Mouse (Mus musculus) cerebral cortex, adult 2 months (tissue): ENCODE measurements around the gene Gm2696.

Experiments
- whole genome bisulfite sequencing: fragments of 180-500 bp; shearing (Covaris S2); methylation state at CpG from one replicate; pipeline ENCODE4 v1.1.7; 2018; 5-methylcytosine and 5-hydroxymethylcytosine counted together

Gm2696 gene

DNA sequence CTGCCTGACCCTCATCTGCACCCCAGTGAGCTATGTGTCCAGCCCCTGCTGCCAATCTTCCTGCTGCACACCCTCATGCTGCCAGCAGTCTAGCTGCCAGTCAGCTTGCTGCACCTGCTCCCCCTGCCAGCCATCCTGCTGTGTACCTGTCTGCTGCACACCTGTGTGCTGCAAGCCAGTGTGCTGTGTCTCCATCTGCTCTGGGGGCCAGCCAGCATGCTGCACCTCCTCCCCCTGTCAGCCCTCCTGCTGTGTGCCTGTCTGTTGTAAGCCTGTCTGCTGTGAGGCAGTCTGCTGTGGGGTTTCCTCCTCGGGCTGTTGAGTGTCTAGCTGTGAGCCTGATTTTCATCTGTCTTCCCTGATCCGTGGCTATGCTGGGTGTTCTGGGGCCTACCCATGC is 32.5 kb downstream of the Gm2696 start:
- WGBS: 43% methylated on average over 2 of the region's 2 CpGs

DNA sequence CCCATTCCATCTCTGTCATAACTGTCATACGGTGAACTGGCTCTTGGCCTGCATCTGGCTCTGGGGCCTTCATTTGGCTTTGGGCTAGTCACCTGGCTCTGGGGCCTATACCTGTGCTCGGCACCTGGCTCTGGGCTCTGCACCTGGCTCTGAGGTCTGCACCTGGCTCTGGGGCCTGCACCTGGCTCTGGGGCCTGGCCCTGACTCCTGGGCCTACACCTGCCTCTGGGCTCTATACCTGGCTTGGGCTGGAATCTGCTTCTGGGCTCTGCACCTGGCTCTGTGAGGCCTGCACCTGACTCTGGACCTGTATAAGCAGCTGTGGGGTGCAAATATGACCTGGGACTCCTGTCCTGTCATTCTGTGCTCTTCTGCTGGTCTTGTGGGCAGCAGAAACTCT is 33.1 kb downstream of the Gm2696 start:
- 86% methylated on average over 2 of the region's 2 CpGs for WGBS

DNA sequence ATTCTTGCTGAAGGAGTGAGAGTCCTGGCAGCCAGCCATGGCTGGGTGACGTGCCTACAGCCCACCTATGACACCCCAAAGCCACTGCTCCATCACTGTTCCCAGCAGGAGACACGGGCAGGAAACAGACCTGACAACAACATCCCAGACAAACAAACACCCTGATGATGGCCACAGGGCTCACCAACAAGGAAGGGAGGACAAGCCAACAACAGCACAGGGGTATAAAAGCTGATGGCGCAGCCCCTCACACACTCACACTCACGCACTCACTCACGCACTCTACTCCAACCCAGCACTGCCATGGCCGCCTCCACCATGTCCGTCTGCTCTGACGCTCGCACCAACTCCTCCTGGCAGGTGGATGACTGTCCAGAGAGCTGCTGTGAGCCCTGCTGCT is 38.1 kb downstream of the Gm2696 start, which contains the start of gene Gm10318:
Gene Gm10318, plus strand, starts transcription at position 301 of the 400 bp plus-strand sequence.
- 67% methylated on average over 9 of the region's 9 CpGs for WGBS

DNA sequence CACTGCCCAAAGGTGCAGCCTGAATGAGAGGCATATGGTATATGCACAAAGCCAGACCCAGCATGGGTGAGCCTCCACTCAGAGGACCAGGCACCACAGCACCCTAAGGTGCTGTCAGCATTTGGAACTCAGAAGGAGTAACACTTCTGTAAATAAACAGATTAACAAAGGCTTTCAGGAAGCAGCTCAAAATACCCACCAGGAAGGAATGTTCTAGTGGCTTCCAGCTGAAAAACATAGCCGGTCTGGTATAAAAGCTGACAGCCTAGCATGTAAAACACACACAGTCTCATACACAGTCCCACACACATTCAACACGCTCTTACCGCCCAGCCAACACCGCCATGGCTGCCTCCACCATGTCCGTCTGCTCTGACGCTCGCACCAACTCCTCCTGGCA is 47.2 kb downstream of the Gm2696 start, which contains the start of gene Gm3285:
Gene Gm3285, plus strand, starts transcription at position 301 of the 400 bp plus-strand sequence.
- 49% methylated on average over 7 of the region's 7 CpGs for WGBS

DNA sequence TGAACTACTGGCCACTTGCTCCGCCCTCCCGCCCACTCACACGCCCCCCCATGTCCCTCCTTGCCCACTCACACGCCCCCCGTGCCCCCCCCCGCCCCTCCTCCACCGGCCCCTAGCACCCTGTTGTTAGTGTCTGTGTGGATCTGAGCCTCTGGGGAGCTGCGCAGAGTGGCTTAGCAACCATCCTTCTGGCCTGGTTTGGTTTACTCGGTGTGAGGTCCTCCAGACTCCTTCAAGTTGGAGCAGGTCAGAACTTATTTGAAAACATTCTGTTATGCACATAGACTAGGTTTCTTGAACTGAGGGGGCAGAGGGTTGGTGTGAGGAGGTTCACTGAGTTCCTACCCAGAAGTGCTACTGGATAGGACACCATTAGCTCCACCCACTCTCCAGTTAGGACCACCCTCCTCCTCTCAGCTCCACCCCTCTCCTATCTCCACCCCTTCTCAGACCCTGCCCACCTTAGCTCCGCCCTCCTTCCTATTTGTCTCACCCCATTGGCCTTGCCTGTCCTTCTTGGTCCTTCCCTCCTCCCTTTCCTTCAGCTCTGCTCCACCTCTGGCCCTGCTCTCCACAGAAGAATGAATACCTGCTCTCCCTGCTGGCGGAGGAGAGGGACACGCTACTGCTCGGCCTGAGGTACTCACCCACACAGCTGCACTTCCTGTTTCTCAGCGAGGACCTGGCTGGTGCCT is 49.7 kb downstream of the Gm2696 start:
- 44% methylated on average over 14 of the region's 14 CpGs for WGBS

DNA sequence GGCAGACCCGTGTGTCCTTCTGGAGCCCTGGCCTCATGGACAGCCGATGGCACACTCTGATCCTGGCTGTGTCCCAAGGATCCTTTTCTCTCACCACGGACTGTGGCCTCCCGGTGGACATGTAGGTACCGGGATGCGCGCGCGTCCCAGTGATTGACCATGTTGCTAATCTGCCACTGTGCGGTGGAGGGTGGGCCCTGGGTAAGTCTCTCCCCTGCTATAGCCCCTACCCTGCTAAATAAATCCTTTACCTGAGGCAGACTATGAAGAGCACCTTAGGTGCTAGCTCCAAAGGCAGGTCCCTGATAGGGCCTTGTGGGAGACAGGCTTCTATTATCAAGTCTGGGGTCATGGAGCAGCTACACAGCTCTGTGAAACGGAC is 50.3 kb downstream of the Gm2696 start:
- 61% methylated on average over 11 of the region's 11 CpGs for WGBS

DNA sequence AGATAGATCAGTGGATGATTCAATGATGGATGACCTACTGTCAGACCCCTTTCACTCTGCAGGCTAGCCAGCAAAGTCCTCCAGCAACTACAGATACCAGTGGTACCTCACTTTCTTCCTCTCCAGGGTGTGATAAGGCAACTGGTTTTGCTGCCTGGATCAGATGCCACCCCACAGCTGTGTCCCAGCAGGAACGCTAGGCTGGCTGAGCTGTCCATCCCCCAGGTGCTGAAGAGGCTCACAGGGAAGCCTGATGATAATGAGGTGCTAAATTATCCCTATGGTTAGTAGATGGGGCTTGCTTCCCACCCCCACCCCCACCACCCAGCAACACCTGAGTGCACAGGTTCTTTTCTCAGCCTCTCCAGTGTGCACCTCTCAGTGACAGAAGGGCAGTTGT is 53.1 kb downstream of the Gm2696 start:
- WGBS: 50% methylated on average over 1 of the region's 1 CpGs

DNA sequence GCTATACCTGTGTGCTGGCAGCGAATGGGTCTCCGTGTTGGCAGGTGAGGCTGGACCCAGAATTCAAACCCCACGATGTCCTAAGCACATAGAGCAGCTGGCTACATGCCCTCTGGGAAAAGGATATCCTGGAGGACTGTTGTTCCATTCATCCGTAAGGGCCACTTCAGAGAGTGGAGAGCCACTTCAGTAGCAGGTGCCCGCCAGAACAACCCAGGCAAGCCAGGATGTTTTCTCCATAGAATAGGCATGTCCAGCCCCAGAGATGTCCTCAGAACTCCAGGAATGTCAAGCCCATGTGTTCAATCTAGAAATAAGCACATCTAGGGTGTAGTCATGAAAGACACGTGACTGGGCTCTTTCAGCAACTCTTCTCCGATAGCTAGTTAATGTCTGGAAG is 55.2 kb downstream of the Gm2696 start:
- 82% methylated on average over 7 of the region's 7 CpGs for WGBS

DNA sequence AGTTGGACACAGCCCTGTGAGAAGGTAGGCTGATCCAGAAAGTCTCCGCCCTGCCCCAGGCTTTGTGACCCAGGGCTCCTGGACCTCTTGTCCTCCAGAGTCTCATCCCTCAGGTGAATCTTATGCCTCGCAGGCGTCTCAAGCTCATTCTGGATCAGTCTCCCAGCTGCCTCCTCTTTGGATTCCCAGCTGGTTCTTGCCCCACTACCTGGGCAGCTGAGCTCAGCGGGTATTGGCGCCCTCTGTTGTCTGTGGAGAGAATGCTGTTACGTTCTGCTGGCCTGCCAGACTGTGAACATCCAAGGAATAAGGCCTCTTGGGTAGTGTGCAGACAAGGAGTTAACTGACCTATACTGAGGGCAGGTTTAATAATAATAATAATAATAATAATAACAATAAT is 64.5 kb downstream of the Gm2696 start:
- 74% methylated on average over 6 of the region's 6 CpGs for WGBS

DNA sequence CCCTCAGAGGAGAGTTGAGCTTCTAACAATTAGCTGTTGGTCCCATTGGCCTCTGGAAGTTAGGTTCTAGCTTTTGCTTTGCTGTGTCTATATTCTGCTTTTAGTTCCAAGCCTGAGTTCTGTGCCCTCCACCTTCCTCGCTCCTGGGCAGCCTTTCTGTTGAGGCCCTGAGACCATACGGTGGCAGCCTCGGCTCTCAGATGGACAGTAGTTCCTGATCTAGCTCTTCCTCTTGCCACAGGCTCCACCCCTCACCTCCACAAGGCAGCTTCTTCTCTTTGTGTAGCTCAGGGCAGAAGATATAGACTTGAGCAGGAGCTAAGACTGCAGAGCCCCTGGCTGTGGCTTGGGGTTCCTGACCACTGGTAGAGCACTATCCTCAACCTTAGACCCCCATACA is 65.8 kb downstream of the Gm2696 start:
- 82% methylated on average over 3 of the region's 3 CpGs for WGBS

DNA sequence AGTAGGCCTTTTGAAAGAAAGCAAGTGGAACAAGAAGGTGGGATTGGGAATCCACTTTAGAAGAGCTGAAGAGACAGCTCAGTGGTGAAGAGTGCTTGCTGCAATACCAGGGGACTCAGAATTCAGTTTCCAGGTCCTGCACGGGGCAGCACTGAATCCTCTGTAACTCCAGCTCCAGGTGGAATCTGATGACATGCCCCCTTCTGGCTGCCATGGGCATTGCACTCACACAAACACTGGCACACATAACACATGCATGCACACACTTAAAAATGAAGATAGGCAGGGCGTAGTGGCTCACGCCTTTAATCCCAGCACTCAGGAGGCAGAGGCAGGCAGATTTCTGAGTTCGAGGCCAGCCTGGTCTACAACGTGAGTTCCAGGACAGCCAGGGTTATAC is 68.1 kb downstream of the Gm2696 start:
- WGBS: 89% methylated on average over 5 of the region's 5 CpGs
